Mouse (Mus musculus) liver, embryonic 14.5 days (tissue): ENCODE results near the gene Rab3gap2. TPM values are rescaled to one million over a fixed set of nuclear protein-coding genes. Genes with fewer than 3 reads are reported as not detected.

Source experiments
- ATAC-seq: fragments of 200-750 bp; cut with Nextera tagmentation; 2 replicates; pipeline ENCODE4 v1.8.0; 2017; ENCODE audit warnings: moderate number of reproducible peaks, mild to moderate bottlenecking, moderate library complexity; ENCODE audit not compliant: insufficient read depth
- DNase-seq, 3 experiments: peaks; one replicate each; pipeline ENCODE4 v3.0.0-alpha.2; 2012 to 2013; ENCODE audit warnings: low read depth in 3 of 3, low spot score in 3 of 3
- H3K27ac ChIP-seq: fragments of 300-500 bp; sonication (generic); 2 replicates; pipeline ENCODE4 v1.5.1; 2014; ENCODE audit warnings: moderate library complexity, mild to moderate bottlenecking, control low read depth, inconsistent platforms
- H3K27me3 ChIP-seq: fragments of 300-500 bp; sonication (generic); 2 replicates; pipeline ENCODE4 v1.6.1; 2014; ENCODE audit warnings: mild to moderate bottlenecking, low read length, moderate library complexity; ENCODE audit not compliant: control insufficient read depth, insufficient read depth
- H3K36me3 ChIP-seq: fragments of 300-500 bp; sonication (generic); replicated peaks from 2 replicates; pipeline ENCODE4 v1.6.1; 2014; ENCODE audit warnings: low read depth; ENCODE audit not compliant: control insufficient read depth, insufficient read depth
- H3K4me1 ChIP-seq, 2 experiments: fragments of 200-500 bp in 1 of 2; fragments of 300-500 bp in 1 of 2; sonication (generic) in 1 of 2; replicated peaks; 2 replicates each; pipeline ENCODE4 v1.6.1; 2012 to 2014; ENCODE audit warnings: antibody characterized with exemption in 1 of 2, inconsistent platforms in 1 of 2, low read length in 1 of 2; ENCODE audit not compliant: control insufficient read depth in 2 of 2, insufficient read depth in 2 of 2
- H3K4me2 ChIP-seq: fragments of 300-500 bp; sonication (generic); 2 replicates; pipeline ENCODE4 v1.6.1; 2014; ENCODE audit warnings: low read depth, mild to moderate bottlenecking, control low read depth, moderate library complexity
- H3K4me3 ChIP-seq, 2 experiments: fragments of 200-500 bp in 1 of 2; fragments of 300-500 bp in 1 of 2; sonication (generic) in 1 of 2; 2 replicates each; pipeline ENCODE4 v1.5.1; 2012 to 2014; ENCODE audit warnings: low read depth in 2 of 2, low read length in 2 of 2, mild to moderate bottlenecking in 2 of 2, control low read depth in 1 of 2, inconsistent platforms in 1 of 2, moderate library complexity in 1 of 2; ENCODE audit not compliant: insufficient read depth in 1 of 2
- H3K9ac ChIP-seq: fragments of 300-500 bp; sonication (generic); replicated peaks from 2 replicates; pipeline ENCODE4 v1.6.1; 2014; ENCODE audit warnings: mild to moderate bottlenecking, control low read depth, moderate library complexity
- H3K9me3 ChIP-seq: fragments of 300-500 bp; sonication (generic); 2 replicates; pipeline ENCODE4 v1.6.1; 2016; ENCODE audit warnings: low read length, mixed read lengths; ENCODE audit not compliant: control insufficient read depth
- CTCF ChIP-seq: IDR thresholded peaks from 2 replicates; pipeline ENCODE4 v1.5.1; 2016; ENCODE audit warnings: antibody characterized with exemption, low read depth, control low read depth
- EP300 ChIP-seq: IDR thresholded peaks from 2 replicates; pipeline ENCODE4 v1.6.1; 2016; ENCODE audit warnings: antibody characterized with exemption, low read depth
- WGBS: fragments of 180-500 bp; shearing (Covaris S2); extraction: QIAGEN DNeasy Blood & Tissue Kit; methylation state at CpG from one replicate; pipeline ENCODE4 v1.1.7; 2014; ENCODE audit not compliant: insufficient replicate concordance; 5-methylcytosine and 5-hydroxymethylcytosine counted together
- polyA plus RNA-seq, 2 experiments: library from polyadenylated mRNA; depleted of rRNA in 1 of 2; stranded (reverse) in 1 of 2; unstranded in 1 of 2; fragments of >200 nt; fragmentation: Nextera tagmentation in 1 of 2; extraction: Ambion mirVana in 1 of 2; gene quantifications; 2 replicates each; pipeline versions ENCODE4 v1.2.1 to v1.2.3; 2012 to 2014

The Rab3gap2 gene
- polyA plus RNA-seq, 2 experiments = 9.6 to 10.2 TPM

DNA sequence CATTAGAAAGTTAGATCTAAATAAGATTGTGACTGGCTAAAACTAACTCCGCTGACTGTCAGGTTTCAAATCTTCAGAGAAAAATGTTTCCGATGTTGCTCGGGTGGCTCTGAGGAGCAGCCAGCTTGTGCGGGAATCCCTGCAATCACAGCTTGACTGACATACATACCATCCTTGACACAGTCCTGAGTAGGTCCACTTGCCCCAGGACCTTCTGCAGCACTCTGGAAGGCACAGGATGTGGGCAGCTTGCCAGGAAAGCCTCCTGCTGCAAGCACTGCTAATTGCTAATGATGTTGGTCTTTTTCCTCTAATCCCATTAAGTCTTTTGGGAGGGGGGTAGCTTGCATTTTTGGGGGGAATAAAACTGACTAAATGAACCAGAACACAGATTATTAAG lies 81.3 kb downstream of the Rab3gap2 start:
- H3K4me3 ChIP-seq = no peak overlapping the region
- no peak overlapping the region for H3K9ac ChIP-seq
- no peak overlapping the region for H3K27ac ChIP-seq
- ATAC-seq = no peak
- TF ChIP-seq EP300 (no peak), CTCF (no peak)
- no peak overlapping the region for H3K4me2 ChIP-seq
- no peaks in the 10 kb centered on the region for H3K4me1 ChIP-seq
- H3K27me3 ChIP-seq = no peaks in the 10 kb centered on the region
- H3K9me3 ChIP-seq = no peaks in the 10 kb centered on the region
- 80% methylated on average over 4 of the region's 4 CpGs for WGBS
- DNase-seq = no peak
- H3K36me3 ChIP-seq = peaks cover 30% of the 10 kb centered on the region

DNA sequence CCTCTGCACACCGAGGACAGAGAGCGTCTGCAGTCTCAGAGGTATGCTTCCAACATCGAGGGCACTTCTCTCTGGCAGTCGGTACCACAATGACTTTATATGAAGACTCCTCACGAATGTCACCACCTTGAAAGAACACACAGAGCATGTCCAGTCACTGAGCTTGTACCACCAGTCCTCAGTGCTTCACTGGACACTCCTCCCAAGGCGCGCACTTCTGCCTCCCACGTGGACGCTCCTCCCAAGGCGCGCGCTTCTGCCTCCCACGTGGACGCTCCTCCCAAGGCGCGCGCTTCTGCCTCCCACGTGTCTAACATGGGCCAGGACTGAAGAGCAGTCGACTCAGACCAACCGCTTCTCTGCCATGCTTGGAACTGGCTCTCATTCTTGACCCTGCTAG lies 83.1 kb downstream of the Rab3gap2 start:
- no peak for ATAC-seq

DNA sequence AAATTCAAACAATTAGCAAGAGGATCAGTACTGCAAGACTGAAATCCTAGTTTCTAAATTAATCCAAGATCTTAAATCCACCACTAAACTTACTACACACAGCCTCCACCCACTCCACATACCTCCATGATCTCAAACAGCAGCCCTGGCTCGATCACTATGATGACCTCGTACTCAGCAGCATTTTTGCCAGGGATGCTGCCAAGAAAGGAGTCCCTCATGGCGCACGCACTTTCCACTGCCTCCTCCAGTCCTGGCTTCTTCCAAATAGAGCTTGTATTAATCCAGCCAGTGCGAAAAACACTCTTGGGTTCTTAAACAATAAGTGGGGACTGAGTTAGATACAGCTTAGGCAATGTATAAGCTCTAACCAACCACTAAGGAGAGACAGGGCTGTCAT lies 85.3 kb downstream of the Rab3gap2 start:
- ATAC-seq (no peak), DNase-seq (no peak)
- H3K4me1 ChIP-seq = no peaks in the 10 kb centered on the region
- TF ChIP-seq EP300 (no peak), CTCF (no peak)
- WGBS = 82% methylated on average over 5 of the region's 5 CpGs
- no peak overlapping the region for H3K9ac ChIP-seq
- H3K36me3 ChIP-seq = peaks cover 19% of the 10 kb centered on the region
- no peak overlapping the region for H3K4me2 ChIP-seq
- H3K9me3 ChIP-seq = no peaks in the 10 kb centered on the region
- H3K27me3 ChIP-seq = no peaks in the 10 kb centered on the region
- H3K4me3 ChIP-seq = no peak overlapping the region
- H3K27ac ChIP-seq = no peak overlapping the region

More for the DNA sequence above, 83.1 kb downstream of the Rab3gap2 start:
- Histone ChIP-seq H3K36me3 (peaks cover 27% of the 10 kb centered on the region), H3K4me3 (no peak overlapping the region), H3K27ac (no peak overlapping the region), H3K27me3 (no peaks in the 10 kb centered on the region), H3K4me1 (no peaks in the 10 kb centered on the region), H3K4me2 (no peak overlapping the region), H3K9ac (no peak overlapping the region), H3K9me3 (no peaks in the 10 kb centered on the region)
- no peak for DNase-seq
- WGBS = 85% methylated on average over 20 of the region's 20 CpGs
- no peak for TF ChIP-seq EP300
- TF ChIP-seq CTCF = no peak

DNA sequence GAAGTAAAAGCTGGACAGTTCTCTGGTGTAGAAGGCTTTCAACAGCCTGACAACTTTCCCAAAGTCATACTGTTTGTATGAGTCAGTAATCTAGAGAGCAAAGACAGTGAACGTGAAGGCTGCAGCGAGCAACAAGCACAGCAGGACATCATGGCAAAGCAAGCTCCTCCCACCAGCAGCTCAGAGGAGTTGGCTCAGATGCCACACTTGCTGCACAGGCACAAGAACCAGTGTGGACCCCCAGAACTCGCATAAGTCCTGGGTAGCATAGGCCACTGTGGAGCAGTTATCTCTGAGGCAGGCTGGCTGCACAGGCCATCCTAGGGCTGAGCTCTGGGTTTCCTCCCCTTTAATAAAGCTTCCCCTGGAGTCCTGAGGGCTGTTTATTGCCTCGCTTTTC lies 87.4 kb downstream of the Rab3gap2 start:
- Histone ChIP-seq H3K4me3 (no peak overlapping the region), H3K27me3 (no peaks in the 10 kb centered on the region), H3K4me2 (no peak overlapping the region), H3K36me3 (peaks cover 10% of the 10 kb centered on the region), H3K4me1 (no peaks in the 10 kb centered on the region), H3K9ac (no peak overlapping the region), H3K9me3 (no peaks in the 10 kb centered on the region), H3K27ac (no peak overlapping the region)
- DNase-seq (no peak), ATAC-seq (no peak)
- TF ChIP-seq CTCF (no peak), EP300 (no peak)
- 75% methylated on average over 4 of the region's 4 CpGs for WGBS

DNA sequence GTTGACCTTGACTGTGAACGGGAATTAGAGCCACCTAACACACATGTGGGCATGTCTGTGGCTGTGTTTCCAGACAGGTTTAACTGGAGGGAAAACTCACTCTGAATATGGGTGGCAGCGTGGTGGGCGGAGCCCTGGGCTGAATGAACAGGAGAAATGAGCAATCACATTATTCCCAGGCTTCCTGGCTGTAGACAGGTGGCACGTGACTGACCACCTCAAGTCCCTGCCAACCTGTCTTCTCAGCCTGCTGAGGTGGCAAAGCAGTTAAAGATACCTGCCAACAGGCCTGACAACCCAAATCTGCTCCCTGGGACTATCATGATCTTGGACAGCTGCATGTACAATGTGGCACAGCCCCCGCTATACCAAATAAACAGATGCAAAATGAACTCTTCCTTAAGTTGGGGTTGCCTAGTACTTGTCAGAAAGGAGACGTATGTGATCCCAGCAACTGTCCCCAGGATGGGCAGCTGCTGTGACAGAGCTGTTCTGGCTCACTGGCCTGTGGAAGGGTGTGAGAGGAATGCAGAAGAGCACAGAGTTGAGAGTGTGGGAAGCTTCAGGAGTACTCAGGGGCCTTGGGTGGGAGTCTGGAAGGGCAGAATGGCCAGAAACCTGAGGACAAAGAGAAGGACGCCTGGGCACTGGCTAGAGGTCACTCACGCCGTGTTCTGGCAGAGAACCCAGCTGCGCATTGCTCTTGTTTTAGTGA lies 88.9 kb downstream of the Rab3gap2 start:
- Histone ChIP-seq H3K4me2 (no peak overlapping the region), H3K4me1 (no peaks in the 10 kb centered on the region), H3K36me3 (peaks cover 7% of the 10 kb centered on the region), H3K4me3 (no peak overlapping the region), H3K9me3 (no peaks in the 10 kb centered on the region), H3K27me3 (no peaks in the 10 kb centered on the region), H3K27ac (no peak overlapping the region), H3K9ac (no peak overlapping the region)
- ATAC-seq (no peak), DNase-seq (no peak)
- TF ChIP-seq CTCF (no peak), EP300 (no peak)
- WGBS = 79% methylated on average over 10 of the region's 10 CpGs
